Mouse (Mus musculus) activated CD4-positive, CD25-positive, alpha-beta regulatory T cell, adult 4 months (primary cell): ENCODE results near the gene Nfx1. TPM values are rescaled to one million over a fixed set of nuclear protein-coding genes. Genes with fewer than 3 reads are reported as not detected.
"Not testable (repeated sequence)": the region's sequence is repeated elsewhere in the genome, so short reads cannot be mapped to it uniquely, and the experiment has no call there.

Experiments
- ATAC-seq: one replicate; pipeline ENCODE4 v1.8.0; 2017
- polyA plus RNA-seq, 2 experiments: library from polyadenylated mRNA; unstranded; fragments of 100-300 nt; shearing (Covaris generic); gene quantifications; one replicate each; pipeline ENCODE4 v1.2.1; 2017

Nfx1 gene
- polyA plus RNA-seq, result 10 to 100 TPM; 92.3 to 93.9 TPM

DNA sequence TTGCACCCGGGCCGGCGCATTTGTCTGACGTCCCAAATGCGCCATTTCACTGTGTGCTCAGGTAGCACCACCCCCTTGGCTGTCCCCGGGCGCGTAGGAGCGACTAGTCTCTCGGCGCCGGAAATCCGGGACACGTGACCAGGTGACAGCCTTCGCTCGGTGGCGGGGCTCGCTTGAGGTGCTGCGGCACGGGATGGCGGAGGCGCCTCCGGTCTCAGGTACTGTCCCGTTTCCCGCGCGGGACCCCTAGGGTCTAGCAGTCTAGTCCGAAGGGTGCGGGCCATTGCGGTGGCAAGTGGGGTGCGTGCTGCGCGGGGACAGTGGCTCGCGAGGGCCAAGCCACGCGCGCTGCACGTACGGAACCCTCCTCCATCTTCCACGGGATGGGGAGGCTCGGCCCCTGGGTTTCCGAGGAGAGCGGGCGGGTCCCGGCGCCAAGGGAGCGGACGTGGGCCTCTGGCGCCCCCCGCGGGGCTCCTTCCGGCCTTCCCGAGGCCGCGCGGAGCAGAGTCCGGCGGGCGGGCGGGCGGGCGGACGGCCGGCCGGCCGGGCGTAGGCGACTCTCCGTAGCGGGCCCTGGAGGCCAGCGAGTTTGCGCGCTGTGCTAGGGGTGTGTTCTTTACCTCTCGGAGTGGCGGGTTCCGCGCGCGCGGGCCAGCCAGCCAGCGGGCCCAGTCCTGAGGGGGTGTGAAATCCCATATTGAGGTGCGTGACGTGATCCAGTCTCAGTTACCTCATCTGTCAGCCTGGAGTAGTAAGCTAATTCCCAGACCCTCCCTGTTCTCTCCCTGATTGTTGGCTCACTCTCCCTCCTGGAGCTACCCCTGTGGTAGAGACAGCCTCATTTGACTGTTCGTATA, at the start of gene Nfx1:
Nfx1 (plus strand) TSS at position 65 of the 860 bp plus-strand sequence.
- ATAC-seq, result peak; percentile 97

DNA sequence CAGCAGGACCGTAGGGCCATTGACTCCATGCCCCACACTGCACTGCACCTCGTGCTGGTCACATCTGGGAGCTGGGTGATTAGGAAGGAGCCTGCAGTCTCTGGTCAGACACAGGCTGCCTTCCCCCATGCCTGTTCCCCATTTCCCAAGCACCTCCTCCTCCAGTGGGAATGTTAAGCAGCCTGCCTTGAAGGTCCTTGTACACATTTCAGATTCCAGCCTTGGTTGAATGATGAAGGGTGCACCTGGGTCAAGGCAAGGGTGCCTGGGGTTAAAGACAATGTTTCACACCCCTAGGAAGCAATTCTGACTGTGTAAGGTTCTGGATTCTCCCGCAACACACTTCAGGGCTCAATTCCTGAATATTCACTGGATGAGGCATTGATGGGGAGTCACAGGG, 49.4 kb upstream of the Nfx1 start:
- no peak for ATAC-seq

DNA sequence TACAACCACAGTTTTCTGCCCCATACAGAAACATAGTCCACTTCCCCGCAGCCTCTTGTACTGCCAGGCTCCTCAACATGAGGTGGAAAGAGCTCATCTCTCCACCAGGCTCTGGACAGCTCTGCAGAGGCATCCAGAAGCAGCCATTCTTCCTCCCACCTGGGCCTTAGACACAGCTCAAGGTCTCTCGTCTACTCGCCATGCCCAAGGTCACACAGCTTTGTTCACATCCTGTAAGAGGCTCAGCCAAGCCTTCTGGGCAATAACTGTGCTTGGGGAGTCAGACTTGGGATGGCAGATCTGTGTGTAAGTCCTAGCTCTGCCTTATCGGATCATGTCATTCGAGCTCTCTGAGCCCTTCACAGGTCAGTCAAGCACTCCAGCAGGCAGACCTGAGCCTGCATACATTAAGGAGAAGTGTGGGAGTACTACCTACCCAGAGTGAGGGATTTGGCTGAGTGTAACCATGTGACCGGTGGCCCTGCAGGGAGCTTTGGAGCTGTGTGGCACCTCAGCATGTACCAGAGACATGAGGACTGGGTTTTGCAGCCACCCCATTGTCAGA, 47.5 kb upstream of the Nfx1 start:
- no peak for ATAC-seq

DNA sequence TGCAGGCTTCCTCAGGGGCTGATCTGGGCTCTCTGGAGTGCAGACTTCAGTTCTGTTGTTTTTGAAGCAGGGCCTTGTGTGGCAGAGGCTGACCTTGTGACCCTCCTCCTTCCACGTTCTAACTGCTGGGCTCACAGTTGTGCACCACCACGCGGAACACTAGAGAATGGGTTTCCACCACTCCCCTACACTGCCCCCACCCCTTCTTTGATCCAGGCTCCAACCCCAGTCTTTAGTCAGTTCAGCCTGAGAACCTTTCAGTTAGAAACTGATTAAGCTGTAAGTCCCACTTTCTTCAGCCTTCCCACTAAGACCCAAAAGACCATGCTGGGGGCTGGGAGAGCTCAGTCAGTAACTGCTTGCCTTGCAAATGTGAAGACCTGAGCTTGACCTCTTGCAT, 45.1 kb upstream of the Nfx1 start:
- ATAC-seq, result no peak

DNA sequence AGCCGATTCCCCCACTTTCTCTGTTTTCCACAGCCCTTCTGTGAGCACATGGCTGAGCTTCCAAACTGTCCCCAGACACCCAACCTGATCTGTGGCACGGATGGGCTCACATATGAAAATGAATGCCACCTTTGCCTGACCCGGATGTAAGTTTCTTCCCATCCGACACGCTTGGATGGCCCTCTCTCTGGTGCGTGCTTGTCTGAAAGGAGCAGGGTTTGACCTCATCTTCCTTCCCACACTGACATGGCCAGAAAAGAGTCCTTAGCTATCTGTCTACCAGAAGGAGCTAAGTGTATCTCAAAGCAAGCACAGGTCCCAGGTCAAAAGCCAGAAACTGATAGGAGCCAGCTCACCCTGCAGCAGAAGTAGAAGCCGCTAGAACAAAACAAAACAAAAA, 41.7 kb upstream of the Nfx1 start:
- ATAC-seq, result no peak

DNA sequence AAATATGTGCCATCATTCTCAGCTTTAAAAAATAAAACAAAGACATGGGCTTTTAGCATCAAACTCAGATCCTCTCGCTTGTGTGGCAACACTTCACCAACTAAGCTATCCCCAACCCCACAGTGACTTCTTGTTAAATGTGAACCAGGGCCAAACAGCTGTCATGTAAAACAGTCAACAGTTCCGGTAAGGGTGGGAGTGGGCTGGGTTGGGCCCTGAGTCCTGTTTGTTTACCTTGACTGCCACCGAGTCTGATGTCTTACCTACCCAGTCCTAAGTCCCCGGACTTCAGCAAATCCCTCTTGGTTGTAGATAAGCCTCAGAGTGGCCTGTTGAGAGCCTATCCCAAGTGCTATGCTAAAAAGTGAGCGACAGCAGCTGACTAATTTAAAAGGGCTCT, 37.0 kb upstream of the Nfx1 start:
- ATAC-seq, result no peak

DNA sequence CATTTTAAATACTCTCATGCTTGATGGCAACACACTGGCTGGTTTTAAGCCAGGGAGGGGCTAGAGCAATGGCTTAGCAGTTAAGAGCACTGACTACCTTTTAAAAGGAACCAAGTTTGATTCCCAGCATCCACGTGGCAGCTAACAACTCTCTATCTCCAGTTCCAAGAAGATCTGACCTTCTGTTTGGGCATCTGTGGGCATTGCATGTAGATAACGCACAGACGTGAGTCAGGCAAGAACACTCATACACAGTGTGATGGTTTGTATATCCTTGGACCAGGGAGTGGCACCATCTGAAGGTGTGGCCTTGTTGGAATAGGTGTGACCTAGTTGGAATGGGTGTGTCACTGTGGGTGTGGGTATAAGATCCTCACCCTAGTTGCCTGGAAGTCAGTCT, 36.3 kb upstream of the Nfx1 start:
- not testable (repeated sequence) for ATAC-seq

DNA sequence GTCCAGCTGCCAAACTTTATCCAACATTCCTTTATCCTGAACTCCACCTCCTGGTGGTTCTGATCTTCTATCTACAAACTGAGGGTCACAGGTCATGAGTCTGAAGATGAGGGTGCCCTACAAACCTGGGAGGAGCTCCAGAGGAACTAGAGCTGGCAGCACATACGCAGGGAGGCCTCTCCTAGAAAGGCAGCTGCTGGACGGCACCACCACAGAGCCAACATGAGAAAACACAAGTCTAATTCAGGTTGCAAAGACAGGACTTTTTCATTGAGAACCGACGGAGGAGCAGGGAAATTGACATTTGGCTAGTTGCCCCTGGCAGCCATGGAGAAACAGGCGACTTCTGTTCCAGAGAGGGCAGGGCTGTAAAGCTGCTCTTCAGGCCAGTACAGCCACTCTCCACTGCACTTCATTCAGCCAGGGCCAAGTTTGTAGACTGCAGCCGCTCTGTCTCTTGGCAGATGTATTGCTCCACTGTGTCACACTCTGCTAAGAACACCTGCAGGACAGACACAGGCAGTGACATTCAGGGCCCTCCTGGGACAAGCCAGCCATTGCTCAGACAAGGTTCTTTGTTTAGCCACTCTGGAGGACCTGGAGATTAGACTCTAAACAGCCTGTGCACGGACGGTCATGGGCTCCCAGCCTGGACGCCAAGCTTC, 34.4 kb upstream of the Nfx1 start:
- no peak for ATAC-seq

DNA sequence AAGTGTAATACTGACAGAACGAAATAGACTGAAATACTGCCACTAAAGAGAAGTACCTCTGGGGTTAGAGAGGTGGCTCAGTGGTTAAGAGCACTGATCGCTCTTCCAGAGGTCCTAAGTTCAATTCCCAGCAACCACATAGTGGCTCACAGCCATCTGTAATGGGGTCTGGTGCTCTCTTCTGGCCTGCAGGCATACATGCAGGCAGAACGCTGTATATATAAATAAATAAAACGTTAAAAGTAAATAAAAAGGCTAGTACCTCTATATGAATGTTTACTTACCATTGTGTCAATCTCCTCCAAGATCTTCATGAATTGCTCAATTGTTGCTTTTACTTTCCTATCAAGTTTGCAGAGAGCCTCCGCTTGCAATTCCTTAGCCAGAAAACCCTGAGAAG, 31.9 kb upstream of the Nfx1 start:
- no peak for ATAC-seq

DNA sequence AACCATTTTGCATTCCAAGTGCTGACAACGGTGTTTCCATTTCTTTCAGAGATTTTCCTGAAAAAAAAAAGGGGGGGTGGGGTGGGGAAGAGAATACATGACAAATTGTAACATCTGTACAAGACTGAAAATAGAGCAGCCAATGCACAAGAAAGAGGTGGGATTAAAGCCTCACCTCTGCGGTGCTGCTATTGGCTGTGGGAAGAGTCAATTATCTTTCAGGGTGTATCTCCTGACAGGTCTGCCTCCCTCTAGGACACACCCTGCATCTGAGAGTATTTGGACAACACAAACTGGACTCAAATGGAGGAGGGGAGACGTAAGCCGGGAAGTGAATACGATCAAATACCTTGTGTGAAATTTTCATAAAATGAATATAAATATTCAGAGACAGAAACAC, 27.1 kb upstream of the Nfx1 start:
- ATAC-seq, result no peak

DNA sequence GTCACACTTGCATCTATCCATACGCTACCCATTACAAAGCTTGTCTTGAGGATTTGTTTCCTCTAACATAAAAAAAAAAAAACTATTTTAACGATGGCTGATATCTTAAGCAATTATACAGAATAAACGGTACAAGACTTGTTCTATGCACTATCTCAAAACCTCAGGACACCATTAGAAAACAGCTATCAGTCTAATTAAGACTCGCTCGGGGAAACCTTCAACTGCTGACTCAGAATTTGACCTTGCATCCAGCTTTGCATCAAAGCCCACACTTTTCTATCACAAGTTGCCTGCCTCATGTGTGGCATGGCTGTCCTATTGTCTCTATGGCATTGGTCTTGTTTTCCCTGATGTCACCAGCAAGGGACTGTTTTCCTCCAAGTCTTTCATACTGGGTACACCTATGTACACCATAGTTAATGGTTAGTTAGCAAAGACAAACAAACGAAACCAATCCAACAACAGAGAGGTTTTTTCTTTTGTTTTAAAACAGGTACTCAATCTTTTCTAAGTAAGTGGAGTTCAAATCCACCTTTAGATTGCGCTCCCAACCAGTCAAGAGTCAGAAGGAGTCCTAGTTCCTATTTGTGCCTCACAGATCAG, 24.1 kb upstream of the Nfx1 start:
- ATAC-seq, result no peak

DNA sequence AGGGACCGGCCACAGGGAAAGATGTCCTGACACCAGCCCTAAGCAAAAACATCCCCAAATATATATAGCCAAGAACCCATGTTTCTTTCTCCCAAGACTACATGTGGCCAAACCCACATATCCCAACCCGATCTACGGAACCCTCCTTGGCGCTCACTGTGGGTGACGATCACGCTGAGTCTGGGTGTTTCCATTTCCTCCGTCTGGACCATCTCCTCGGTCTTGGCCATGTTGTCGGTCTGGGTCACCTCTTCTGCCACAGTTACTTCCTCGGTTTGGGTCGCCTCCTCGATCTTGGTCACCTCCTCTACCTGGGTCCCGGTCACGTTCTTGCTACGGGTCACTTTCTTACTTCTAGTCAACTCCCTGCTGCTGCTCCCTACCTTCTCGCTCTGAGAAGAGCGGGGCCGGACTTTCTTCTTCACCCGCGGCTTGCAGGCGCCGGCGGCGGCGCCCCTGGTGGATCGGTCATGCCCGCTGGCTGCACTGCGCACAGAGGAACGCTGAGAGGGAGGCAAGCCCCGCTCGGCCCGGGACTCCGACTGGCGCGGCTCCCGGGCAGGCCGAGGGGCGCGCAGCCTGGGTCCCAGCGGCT, 23.0 kb upstream of the Nfx1 start:
- ATAC-seq, result peak; percentile 7

DNA sequence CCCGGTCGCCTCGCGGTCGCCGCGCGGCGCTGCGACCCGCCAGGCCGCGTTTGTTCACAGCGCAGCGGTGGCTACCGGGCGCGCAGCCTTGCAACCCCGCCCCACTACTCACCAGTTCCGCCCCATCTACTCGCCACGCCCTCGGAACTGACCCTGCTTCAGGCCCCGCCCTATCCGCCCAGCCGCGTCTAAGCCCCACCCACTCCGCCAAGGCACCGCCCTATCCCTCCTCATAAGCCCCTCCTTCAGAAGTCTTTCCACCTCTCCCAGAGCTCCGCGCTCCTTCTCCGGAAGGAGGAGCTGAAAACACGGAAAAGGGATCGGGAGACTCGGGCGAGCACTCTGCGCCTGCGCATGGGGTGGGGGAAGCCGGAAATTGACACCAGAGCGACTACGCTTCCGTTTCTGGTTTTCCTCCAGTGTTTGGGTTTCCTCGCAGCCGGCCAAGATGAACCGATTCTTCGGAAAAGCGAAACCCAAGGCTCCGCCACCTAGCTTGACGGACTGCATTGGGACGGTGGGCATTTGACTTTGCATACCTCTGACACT, 22.5 kb upstream of the Nfx1 start, which contains the start of the genes Bag1 and Chmp5:
Bag1 (minus strand) TSS at position 135 of the 549 bp plus-strand sequence.
Chmp5 (plus strand) TSS at position 248 of the 549 bp plus-strand sequence.
- ATAC-seq, result peak; percentile 94

DNA sequence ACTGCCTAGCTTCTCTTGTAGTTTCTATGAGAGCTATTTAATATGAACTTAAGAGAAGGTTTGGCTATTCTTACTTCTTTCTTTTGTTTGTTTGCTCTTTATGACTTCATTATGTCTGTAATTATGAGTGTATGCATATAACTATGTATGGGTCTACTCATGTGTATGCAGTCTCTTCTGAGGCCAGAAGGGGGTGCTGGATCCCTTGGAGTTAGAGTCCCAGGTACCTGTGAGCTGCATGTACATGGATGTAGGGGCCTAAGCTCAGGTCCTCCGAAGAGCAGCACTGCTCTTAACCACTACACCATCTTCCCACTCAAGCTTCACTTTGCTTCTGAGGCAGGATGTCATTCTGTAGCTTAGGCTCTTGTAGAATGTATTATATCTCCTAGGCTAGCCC, 17.2 kb upstream of the Nfx1 start:
- peak; percentile 43 for ATAC-seq

DNA sequence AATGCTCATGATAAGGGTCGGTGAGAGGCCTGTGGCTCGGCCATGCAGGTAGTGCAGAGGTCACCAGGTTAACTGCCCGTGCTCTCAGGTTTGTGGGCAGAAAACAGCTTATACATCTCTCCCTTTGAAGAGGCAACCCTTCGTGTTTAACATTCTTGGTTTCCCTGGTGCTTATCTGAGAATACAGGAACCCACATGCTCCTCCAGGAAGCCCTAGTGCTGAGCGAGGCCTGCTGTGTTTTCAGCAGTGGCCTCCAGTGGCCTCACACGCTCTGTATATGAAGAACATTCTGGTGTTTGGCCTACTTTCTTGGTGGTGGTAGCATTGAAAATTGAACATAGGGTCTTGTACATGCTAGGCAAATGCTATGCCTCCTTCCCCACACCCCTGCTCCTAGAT, 14.8 kb upstream of the Nfx1 start:
- no peak for ATAC-seq

DNA sequence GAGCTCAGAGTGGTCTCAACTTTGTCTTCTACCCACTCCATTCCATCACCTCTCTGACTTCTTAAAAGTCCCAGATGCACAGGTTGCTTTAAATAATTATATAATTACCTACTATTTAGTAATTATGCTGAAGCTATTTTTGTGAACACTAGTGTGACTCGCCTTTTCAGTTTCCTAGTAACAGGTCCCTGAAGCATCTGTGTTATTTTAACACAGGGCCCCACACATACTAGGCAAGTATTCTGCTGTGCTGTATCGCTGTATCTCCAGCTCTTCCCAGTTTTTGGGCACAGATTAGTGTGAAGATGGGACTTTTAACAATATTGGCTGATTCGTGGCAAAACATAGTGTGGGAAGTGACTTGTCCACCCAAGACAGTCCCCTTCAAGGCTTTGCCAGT, 7.2 kb upstream of the Nfx1 start:
- no peak for ATAC-seq

DNA sequence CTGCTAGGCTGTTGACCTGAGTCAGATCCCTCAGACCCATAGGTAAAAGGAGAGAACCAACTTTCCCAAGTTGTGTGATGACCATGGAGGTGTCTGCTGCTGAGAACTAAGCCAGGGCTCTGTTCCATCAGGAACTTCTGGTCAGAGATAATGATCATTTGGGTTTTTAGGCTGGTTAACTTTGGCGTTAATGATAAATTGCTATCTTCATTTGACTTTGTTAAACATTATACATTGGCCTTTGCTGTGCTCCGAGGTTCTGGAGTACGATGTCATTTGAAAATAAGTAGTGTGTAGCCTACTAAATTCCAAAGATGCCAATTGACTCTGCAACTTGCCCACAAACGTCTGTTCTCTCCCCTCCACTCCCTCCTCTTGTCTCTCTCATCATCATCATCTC, 1.5 kb upstream of the Nfx1 start:
- no peak for ATAC-seq

DNA sequence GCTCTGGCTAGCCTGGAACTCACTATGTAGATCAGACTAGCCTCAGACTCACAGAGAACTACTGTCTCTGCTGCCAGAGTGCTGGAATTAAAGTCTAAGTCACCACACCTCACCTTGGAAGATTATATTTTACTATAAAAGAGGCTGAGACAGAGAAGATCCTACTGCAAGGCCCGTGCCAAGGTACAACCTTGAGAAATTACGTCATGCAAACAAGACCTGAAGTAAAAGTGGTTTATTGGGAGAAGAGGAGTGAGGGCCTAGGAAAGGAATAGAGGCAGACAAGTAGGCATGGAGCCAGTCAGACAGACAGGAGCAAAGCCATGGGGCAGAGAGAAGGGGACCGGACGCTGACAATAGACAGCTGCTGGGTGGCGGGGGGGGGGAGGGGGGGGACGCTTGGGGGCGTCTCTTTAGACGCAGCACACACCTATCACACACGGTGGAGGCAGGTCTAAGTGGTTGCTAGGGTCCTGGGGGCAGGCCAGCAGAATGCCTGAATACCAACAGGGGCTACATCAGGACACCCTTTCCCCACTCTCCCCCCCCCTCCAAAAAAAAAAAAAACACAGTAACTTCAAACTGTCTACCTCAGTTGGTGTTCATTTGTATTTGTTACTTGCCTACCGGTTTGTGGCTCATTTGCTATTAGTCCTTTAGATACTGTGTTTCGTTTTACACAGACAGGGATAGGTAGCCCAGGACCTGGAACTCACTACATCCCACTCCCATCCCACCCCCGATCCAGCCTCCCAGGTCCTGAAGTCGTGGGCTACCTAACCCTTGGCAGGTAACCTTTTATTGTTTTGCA, 720 bp upstream of the Nfx1 start:
- ATAC-seq, result no peak

DNA sequence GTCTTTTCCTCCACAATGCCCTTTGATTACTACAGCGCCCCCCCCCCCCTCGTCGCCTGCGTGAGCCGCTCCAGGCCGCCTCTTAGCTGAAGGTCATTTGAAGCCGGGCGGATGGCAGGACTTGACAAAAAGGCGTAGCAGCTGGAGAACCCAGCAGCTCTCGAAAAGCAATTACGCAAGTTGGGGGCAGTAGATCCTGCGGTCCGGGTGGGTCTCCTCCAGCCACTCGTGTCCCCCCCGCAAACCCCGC, 189 bp upstream of the Nfx1 start:
- ATAC-seq, result no peak

DNA sequence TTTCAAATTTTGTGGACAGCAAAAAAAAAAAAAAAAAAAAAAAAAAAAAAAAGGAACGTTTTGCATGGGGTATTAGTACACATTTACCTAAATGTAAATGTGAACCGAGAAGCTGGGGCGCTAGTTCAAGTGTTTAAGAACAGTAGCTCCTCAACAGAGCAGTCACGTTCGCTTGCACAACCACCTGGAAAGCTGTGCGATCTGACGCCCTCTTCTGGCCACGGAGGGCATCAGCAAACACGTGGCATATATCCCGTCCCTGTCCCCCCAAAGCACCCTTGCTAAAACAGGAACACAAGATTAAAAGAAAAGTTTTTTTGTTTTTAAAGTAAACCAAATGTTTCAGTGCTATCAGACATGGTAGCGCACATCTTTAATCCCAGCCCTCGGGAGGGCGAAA, 1.0 kb downstream of the Nfx1 start:
- ATAC-seq, result no peak

DNA sequence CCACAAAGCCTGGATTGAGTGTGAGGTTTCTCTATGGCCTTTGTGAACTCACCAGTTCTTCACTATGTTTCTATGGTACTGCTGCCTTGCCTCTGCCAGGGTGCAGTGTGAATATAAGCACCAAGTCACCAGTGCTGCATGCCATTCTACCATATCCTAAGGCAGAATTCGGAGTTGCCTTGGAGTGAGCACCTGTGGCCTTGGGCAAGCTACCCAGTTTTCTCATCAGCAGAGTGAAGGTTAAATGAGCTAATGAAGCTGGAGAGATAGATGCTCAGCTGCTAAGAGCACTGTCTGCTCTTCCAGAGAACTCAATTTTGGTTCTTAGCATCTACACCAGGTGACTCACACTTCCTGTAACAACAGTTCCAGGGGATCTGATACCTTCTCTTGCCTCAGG, 3.3 kb downstream of the Nfx1 start:
- ATAC-seq, result no peak

DNA sequence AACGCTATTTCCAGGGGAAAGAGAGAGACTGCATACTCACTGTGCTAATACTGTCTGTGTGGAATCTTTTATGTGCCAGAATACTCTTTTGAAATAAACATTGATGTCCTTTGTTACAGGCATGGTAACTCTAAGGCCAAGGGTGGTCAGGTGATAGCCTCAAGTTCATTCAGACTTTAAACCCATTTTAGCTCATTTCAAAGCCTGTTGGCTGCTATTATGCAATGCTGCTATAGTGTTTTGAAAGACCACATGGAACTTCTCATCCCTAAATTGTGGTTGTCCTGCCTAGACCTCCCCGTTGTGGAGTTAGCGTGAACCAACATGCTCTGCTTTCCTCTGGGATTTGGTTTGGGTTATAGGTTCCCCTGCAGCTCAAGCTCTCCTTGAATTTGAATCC, 5.0 kb downstream of the Nfx1 start:
- no peak for ATAC-seq
